Mouse (Mus musculus) hematopoietic stem cell, adult 5-6 weeks (primary cell): ENCODE data around the gene Adgrd1. TPM values are rescaled to one million over a fixed set of nuclear protein-coding genes. Genes with fewer than 3 reads are reported as not detected.

Experiments
- ATAC-seq, 2 experiments: fragments of 125-278 bp in 1 of 2; replicated peaks in 1 of 2; 2 replicates each; pipeline ENCODE4 v1.8.0; 2016 to 2017; ENCODE audit warnings: inconsistent platforms in 2 of 2, mild to moderate bottlenecking in 2 of 2, moderate number of reproducible peaks in 2 of 2, low read depth in 1 of 2, moderate TSS enrichment in 1 of 2; ENCODE audit not compliant: low FRiP score in 2 of 2, poor library complexity in 2 of 2, severe bottlenecking in 2 of 2, insufficient read depth in 1 of 2, low TSS enrichment in 1 of 2
- total RNA-seq: library from RNA; stranded (forward); fragments of 172-1452, 232-1000 nt; gene quantifications from 2 replicates; pipeline ENCODE4 v1.2.3, GENCODE M21; 2017

Adgrd1 gene
- total RNA-seq, 1 experiment from 2014 or later: 3.6 TPM

DNA sequence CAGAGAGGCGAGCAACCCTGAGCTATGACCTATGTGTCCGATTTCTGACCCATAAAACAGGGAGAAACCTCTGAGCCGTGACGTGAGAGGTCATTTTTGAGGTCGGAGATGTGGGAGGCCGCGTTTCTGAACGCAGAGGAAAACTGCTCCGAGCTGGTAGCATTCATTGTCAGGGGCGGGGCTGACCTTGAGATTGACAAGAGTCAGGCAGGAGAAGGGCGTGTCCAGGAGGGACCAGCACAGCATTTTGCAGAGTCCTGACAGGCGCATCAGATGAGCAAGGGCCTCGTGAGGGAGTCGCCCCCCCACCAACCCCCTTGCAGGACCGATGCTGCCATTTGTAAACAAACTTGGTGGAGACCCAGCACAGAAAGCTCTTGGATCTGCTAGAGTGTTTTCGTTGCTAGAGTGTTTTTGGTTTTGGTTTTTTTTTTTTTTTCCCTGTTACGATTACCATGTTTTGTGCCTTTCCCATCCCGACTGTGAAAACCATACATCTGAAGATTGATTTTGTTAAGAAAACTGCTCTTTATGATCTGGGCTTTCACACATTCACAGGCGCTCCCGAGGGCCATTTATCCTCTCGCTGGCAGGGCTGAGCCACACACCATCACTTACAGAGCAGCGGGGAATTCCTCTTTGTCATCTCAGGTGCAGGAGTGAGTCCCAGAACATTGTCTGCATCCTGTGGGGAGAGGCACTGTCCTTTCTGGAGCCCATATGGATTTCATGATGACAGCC, 121.1 kb downstream of the Adgrd1 start:
- peak in 1 of 2 experiments; percentile 30; a peak in 1 of 4 replicates for ATAC-seq

DNA sequence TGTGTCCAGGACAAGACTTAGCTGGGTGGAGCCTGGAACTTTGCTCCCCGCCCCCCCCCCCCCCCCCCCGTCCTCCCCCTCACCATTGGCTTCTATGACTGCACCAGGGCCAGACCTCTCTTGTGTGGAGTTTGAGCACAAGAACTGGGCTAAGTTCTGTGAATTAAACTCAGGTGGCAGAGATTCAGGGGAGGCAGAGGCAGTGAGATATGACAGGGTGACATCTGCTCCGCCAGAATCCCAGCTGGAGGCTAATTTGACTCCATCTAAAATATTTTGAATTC, 121.6 kb downstream of the Adgrd1 start:
- ATAC-seq: no peak

DNA sequence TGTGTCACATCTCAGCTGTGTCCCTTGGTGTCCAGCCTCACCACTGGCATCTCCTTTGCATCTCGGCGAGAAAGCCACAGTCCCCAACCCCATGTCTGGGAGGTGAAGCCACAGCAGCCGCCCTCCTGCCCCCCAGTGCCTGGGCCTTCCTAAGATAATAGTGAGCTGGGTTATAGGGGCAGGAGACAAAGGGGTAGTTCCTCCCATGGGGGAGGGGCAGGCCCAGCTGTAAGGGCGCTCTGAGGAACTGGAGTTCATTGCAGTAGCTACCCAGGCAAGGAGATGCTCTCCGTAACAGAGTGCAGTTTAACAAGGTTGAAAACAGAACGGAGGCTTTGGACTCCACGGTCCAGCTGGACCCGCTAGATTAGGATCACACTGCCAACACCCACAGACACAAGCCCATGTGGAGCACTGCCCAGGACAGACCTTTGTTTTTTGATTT, 122.0 kb downstream of the Adgrd1 start:
- no peak for ATAC-seq

DNA sequence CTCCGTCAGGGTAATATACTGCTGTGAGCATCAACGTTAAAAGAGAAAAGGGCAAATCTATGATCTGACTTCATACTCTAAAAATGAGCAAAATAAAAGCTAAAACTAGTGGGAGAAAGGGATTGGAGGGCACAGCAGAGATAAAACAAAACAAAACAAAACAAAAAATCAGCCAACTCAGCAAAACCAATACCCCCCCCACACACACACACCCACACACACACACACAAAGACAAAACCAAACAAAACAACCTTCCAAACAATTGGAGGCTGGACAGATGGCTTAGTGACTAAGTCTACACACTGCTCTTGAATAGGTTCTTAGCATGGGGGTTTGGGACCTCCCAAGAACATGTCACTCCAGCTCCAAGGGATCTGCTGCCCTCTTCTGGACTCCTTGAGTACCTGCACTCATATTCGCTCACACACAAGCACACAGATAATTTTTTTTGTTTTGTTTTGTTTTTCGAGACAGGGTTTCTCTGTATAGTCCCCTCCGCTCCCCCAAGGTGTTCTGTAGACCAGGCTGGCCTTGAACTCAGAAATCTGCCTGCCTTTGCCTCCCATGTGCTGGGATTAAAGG, 122.7 kb downstream of the Adgrd1 start:
- ATAC-seq: no peak

DNA sequence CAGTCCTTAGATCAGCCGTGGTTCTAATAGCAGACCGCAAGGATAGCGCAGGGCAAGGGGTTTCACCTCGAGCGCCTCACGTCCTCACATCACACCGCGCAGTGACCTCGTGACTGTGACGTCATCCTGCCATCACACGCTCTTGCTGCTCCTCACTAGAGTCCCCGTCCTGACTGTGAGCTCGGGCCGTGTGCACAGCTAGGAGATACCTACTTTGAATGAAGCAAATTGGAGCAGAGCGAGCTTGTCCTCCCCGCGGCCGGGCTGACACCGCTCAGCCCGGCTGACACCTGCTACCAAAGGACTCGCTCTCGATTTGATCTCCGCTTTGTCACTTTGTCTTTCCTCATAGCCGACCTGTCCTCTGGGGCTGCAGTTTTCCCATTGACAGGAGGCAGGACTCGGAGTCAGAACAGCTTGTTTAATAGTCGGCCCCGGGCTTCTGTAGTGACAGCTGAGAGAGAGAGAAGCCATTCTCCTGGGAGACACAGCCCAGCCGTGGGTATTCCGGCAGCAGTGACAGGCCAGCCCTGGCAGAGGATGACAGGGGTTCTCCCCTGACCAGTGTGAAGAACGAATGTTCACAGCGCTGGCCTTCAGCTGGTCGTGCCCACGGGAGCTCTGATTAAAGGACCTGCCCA, 129.4 kb downstream of the Adgrd1 start:
- ATAC-seq: 0 out of 4 replicates have a peak, but pooled peaks of 1 of the 2 experiments have one; percentile 25

DNA sequence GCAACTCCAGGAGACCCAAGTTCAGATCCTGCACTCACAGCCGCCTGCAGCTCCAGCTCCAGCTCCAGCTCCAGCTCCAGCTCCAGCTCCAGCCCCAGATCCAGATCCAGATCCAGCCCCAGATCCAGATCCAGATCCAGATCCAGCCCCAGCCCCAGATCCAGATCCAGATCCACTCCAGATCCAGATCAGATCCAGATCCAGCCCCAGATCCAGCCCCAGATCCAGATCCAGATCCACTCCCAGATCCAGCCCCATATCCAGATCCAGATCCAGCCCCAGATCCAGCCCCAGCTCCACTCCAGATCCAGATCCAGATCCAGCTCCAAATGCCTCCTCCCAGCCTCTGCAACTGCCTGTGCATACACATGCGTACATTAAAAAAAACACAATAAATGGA, 131.6 kb downstream of the Adgrd1 start:
- ATAC-seq: no peak

DNA sequence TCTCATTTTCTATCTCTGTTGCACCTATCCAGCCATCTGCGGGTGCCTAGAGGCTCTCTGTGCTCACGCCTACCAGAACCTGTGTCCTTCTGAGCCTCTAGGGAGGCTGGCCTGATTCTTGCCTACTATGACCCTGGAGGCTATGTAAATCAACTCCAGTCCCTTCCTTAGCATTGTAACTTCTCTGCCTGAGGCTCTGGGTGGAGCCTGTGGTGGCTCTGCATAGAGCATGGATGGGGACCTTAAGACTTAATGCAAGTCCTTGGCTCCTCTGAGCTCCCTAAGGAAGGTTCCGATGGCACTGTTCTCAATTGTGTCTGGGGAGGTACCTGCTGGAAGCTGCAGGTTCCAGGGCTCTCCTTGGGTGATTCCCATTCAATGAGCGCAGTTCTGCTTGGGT, 136.8 kb downstream of the Adgrd1 start:
- ATAC-seq: no peak

DNA sequence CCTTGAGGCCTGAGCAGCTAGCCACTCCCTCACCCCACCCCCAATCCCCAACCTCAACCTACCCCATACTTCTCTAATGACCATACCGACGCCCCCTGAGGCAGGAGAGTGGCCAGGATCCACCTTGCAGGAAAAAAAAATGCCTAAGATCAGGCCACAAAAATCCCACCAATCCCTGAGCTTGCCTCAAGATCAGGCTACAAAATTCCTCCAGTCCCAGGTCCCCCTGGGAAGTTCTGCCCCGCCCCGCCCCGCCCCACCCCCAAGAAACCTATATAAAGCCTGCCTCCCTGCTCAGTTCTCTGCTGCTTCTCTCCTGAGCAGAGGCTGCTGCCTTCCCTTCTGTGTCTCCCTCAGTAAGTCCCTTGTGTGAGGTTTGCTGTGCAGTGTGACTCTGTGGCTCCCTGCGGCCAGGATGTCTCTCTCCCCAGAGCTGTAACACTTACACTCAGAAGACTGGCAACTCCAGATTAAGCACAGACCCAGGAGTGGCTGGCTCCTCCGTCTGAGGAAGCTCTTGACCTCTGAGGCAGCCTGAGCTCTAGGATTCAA, 137.4 kb downstream of the Adgrd1 start:
- no peak for ATAC-seq

DNA sequence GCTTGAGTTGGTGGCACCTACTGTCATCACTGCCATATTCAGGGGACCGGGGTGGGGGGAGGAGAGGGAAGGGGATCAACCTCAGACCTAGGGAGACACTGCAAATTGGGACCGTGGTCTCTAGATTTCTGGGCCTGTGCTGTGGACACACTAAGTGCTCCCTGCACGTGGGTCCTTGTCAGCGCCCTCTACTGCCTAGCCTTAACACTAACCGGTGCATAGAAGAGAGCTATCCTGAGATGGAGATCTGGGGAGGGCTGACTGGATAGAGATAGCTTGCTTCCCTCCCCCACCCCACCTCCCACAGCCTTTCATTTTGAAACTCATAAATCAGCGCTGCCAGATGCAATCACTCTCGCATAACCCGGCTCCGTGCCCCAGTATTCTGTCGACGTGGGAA, 139.8 kb downstream of the Adgrd1 start:
- ATAC-seq: no peak

DNA sequence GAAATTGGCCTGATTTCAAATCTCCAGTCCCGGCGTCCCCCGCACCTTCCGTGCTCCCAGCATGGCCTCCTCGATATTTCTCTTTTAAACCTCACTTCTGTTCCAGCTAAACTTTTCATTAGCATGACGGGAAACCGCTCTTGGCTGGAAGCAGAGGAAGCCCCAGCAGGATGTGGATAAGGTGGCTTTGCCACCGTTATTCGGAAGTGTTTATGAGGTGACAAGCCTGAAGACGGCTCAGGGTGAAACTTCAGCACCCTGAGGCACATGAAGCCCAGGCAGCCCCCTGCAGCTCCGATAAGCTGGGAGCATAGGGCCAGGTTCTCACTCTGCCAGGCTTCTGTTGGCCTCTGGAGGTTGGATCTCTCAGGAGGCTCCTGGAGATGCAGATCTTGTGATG, 145.3 kb downstream of the Adgrd1 start:
- ATAC-seq: peak; percentile 67 to 83

DNA sequence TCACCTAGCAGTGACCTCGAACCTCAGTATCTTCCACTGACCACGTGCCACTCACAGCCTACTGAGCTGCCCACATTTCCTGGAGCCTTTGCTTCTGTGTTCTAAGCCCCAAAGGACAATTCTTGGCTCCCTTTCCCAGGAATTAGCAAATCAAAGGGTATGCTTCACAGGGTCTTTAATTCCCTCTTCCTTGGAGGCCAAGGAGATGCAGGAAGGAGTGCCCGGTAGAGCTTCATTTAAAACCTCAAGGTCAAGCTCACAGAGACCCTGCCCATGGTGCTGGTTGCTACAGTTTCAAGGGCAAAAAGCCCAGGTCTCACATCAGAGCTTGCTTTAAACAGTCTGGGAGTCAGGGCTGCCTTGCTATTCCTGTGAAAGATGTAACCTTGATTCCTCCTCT, 145.7 kb downstream of the Adgrd1 start:
- ATAC-seq: no peak

DNA sequence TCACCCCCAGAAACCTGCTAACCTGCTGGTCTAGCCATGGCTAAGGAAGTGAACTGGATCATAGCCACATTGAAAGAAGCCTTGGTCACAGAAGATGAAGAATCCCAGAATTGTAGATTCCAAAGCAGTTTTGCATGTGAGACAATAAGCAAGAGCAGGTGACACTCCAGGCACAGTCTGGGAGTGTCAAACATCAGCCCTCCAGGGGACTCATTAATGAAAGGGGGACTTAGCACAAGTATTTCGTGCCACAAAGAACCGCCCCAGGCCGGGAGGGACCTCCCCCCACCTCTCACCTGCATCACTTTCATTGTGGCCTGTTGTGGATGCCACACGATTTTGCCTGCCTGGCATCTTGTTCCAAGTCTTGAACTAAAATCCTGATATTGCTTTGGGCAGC, 146.6 kb downstream of the Adgrd1 start:
- ATAC-seq: no peak

DNA sequence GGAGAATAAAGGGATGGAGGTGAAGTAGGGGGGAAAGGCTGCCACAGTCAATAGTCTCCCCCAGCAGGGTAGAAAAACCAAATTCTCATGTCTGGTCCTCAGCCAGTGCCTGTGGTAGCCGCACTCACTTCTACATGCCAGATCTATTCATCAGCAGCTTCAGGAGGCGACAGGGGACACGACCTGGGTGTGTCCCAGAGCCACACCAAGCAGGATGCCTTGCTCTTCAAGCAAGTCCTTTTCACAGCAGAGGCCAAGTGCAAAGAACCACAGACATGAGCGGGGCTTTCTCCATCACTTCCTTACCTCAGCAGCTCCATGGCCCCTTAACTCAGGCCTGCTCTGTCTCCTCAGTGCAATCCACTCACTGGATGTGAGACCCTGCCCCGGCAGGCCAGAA, 147.8 kb downstream of the Adgrd1 start:
- ATAC-seq: no peak

DNA sequence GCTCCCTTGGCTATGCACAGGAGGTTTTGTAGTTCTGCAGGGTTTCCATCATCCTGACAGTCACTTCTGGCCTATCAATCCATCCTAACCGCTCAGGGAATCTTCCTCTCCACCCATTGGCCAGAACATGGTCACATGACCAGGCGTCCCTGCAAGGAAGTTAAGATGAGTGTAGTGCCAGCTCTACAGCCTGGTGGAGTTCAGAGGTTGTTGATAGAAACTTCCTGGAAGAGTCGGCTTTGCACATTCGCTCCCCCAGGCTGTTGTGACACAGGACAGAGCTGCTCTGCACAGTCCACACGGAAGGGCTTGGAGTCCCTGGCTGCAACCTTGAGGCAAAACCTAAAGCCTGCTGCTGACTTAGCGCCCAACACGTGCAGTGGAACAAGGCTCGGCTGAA, 152.5 kb downstream of the Adgrd1 start:
- ATAC-seq: no peak

Other genes starting within 250 kb of the Adgrd1 start
- gene Rimbp2, start 143.3 kb upstream of the Adgrd1 start, total RNA-seq: not detected in 2 replicates
- 17.0 and 22.4 TPM in 2 replicates for gene Stx2, start 88.2 kb upstream of the Adgrd1 start, total RNA-seq
- 298 and 527 TPM in 2 replicates for gene Ran, start 76.7 kb upstream of the Adgrd1 start, total RNA-seq